Mouse (Mus musculus): Measurements from ENCODE around the gene Hmbs.
"Not testable (repeated sequence)": the region's sequence is repeated elsewhere in the genome, so short reads cannot be mapped to it uniquely, and the experiment has no call there.

Hmbs gene

DNA sequence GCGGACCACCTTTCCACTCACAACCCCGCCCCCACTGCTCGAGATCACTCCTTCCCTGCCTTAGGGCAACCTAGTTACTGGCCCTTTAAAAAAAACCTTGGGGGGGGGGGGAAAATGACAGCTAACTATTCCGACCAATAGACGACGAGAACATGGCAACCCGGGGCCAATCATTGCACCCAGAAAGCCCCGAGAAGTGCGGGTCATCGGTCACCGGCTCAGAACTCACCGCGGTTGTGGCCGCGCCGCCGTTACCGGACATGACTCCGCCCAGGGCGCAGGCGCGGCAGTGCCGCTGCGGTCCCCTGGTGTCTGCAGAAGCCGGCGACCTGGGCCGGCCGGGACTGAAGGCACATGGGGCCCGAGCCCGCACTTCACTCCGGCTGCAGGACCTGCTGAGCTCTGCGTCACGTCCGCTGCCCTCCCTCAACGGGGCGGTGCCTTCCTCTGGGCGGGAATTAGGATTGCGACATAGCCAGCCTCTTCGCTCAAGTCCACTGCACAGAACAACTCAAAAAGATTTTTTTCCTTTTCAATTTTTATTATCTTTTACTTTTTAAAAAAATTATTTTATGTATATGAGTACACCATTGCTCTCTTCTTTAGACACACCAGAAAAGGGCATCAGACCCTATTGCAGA, at the start of gene Hmbs:
TSS of gene Hmbs (minus strand) at position 448 of the 641 bp plus-strand sequence.
- DNase-seq (ENCODE audit: low read depth, low spot score), result peak; percentile 93

DNA sequence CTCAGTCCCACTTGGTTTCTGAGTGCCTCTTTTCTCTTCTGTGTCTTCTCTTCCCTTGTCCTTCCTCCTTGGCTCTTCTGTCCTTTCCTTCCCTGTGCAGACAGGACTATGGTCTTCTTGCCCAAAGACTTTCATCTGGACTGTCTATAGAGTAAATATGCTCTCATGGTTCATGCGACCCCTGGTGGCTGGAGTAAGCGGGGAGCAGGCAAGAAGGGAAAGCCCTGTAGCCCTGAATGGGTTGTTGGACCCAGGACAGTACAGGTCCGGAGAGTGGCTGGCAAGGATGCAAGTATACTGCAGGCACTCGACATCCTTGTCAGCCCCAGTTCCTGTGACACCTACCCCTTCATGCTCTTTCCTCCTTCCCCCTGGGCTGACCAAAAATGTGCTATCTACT, 47.4 kb upstream of the Hmbs start:
- DNase-seq (ENCODE audit: low read depth, low spot score), result peak; percentile 80

DNA sequence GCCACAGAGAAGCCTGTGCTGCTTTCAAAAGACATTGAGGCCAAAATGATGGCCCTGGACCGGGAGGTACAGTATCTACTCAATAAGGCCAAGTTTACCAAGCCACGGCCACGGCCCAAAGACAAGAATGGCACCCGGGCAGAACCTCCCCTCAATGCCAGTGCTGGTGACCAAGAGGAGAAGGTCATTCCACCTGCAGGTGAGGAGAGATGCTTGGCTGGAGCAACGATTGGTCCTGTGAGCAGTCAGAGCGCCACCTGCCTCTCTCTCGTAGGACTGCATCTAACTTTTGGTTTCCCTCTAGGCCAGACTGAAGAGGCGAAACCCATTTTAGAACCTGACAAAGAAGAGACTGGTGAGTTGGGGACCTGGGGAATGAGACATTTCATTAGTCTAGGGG, 45.2 kb upstream of the Hmbs start:
- DNase-seq (ENCODE audit: low read depth, low spot score), result peak; percentile 80

DNA sequence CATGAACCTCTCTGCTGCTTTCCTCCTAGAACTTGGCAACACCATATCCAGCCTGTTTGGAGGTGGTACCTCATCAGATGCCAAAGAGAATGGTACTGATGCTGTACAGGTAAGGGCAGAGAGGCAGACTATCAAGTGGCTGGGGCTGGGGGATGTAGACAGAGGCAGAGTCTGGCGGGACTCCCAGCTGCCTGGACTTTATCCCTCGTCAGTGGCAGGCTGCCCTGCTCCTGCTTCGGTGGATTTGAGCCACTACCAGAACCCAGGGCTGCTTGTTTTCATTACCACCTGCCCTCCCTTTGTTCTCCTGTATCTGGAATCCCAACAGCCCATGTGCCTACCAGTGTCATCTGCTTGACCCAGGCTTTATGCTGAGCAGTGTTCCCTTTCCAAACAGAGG, 43.2 kb upstream of the Hmbs start:
- DNase-seq (ENCODE audit: low read depth, low spot score), result no peak

DNA sequence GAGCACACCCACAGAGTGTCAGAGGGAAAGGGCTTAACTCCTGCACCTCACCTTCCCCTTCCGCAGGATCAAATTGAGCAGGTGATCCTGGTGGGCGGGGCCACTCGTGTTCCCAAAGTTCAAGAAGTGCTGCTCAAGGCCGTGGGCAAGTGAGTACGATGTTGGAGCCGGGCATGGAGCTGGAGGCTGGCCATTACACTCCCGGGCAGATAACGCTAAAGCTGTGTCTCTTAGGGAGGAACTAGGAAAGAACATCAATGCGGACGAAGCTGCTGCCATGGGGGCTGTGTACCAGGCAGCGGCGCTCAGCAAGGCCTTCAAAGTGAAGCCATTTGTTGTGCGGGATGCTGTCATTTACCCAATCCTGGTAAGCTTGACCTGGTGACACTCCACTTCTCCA, 40.6 kb upstream of the Hmbs start:
- DNase-seq (ENCODE audit: low read depth, low spot score), result no peak

DNA sequence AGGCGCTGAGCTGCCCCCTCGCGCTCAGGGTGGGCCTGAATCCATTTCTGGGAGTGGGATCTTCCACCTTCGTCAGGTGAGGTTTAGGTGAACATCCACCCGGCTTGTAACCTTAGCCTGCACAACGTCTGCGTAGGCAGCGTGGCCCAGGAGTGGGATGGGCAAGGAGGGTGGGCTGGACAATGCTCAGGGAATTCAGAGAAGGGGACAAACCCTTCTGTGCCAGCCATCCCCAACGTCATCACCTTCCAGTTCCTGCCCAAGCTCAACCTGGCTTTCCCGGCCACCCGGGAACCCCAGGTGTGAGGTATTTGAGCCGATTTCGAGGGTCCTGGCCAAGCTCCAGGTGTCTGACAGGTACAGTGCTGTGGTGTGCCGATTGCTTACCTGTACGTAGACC, 35.8 kb upstream of the Hmbs start:
- no peak for DNase-seq (ENCODE audit: low read depth, low spot score)

DNA sequence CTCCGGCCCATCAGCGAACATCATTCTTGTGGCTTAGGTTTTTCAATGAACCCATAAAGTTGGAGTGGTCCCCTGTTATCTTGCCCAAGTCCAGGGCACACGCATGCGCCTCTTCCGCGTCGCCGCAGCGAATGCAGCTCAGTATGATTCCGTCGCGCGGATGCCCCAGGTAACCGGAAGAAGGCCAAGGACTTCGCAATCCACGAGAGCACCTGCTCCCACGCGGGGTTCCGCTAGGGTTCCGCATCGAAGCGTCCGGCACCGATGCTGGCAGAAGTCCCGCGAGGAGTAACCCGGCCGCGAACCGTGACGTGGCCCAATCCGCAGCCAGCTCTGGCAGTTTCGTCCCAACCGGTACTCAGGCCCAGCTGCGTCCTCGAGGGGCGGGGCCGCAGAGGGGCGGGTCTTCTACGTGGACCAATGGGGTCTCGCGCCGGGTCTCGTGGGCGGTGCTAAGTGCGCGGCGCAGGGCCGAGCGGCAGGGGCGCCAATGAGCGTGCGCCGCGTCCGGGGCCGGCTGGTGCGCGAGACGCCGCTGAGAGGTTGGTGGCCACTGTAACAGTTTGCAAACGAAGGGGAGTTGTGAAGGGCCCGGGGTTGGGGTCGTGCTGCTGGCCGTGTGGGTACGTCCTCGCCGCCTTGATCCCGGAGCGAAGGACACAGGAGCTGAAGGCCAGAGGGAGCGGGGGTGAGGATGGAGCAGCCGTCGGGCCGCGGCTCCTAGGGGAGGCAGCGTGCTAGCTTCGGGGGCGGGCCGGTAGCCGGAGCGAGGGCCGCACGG, 35.2 kb upstream of the Hmbs start, which contains the start of gene Hyou1:
TSS of gene Hyou1 (plus strand) at position 437 of the 781 bp plus-strand sequence.
- peak; percentile 99 for DNase-seq (ENCODE audit: low read depth, low spot score)

DNA sequence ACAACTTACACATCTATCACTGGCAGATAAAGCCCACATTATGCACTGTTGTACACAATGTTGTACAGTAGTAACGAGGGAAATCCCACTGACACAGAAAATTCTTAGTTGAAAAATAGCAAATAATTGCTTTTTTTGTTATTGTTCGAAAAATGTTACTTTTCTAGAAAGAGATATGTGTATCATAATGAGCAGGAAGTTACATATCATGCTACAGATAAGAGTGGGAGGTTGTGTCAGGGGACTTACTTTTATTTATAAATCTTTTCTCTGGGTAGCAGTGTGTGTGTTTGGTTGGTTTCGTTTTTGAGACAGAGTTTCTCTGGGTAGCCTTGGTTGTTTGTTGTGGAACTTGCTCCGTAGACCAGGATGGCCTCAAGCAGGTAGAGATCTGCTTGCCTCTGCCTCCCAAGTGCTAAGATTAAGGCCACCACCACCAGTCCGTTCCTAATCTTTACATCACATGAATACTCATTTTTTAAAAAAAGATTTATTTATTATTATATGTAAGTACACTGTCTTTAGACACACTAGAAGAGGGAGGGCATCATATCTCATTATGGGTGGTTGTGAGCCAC, 34.2 kb upstream of the Hmbs start:
- peak; percentile 46 for DNase-seq (ENCODE audit: low read depth, low spot score)

DNA sequence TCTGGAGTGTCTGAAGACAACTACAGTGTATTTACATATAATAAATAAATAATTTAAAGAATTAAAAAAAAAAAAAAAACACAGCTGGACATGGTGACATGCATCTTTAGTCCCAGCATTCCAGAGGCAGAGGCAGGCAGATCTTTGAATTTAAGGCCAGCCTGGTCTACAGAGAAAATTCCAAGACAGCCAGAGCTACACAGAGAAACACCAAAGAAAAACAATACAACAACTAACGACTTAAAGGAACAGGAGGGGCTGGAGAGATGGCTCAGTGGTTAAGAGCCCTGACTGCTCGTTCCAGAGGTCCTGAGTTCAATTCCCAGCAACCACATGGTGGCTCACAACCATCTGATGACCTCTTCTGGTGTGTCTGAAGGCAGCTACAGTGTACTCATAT, 33.3 kb upstream of the Hmbs start:
- DNase-seq (ENCODE audit: low read depth, low spot score), result not testable (repeated sequence)

DNA sequence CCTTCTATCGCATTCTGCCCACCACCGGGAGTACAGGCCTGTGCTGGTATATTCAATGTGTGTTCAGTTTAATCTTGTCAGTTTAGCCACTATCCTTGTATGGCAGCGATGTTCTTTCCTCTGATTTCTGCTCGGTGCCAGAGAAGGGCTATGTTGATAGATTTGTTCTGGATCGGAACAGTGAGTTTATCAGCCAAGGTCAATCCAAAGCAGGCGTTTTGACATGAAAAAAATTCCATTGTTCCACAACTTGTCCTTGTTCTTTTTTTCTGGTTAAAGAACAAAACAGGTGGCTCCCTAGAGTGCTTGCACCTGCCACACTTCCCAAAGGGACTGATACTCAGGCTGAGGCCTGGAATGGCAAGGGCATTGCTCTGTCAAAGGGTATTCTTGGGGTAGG, 32.1 kb upstream of the Hmbs start:
- no peak for DNase-seq (ENCODE audit: low read depth, low spot score)

DNA sequence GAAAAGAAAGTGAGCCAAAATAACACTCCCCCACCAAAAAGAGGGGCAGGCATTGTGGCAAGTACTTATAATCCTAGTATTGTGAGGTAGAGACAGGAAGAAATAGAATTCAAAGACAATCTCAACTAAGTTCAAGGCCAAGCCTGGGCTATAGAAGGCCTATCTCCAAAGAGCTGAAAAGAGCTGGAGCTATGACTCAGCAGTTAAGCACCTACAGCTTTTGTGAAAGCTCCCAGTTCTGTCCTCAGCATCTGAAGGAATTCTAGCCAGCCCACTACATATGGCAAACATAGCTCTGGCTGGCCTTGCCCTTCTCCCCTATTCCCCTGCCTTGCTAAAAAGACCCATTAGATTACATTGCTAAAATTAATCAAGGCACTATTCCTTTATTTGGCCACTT, 29.4 kb upstream of the Hmbs start:
- DNase-seq (ENCODE audit: low read depth, low spot score), result no peak

DNA sequence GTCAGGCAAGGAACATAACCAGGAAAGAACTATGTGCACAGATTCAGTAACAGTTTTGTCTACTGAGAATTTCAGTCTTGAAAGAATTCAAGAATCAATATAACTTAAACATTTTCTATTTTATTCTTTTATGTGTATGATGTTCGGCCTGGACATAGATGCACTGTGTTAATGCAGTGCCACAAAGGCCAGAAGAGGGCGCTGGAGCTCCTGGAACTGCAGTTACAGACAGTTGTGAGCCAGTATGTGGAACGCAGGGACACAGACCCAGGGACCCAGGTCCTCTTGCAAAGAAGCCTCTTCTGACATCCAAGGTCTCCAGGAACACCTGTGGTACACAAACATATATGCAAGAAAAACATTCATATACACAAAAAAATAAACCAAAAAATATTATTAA, 20.5 kb upstream of the Hmbs start:
- DNase-seq (ENCODE audit: low read depth, low spot score), result peak; percentile 69

DNA sequence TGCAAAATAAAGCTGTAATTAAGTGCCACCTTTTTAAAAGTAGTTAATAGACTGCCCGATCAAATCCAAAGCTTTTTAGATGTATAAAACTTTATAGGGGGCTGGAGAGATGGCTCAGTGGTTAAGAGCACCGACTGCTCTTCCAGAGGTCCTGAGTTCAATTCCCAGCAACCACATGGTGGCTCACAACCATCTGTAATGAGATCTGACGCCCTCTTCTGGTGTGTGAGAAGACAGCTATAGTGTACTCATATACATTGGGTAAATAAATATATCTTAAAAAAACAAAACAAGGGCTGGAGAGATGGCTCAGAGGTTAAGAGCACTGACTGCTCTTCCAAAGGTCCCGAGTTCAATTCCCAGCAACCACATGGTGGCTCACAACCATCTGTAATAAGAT, 17.9 kb upstream of the Hmbs start:
- DNase-seq (ENCODE audit: low read depth, low spot score), result not testable (repeated sequence)

DNA sequence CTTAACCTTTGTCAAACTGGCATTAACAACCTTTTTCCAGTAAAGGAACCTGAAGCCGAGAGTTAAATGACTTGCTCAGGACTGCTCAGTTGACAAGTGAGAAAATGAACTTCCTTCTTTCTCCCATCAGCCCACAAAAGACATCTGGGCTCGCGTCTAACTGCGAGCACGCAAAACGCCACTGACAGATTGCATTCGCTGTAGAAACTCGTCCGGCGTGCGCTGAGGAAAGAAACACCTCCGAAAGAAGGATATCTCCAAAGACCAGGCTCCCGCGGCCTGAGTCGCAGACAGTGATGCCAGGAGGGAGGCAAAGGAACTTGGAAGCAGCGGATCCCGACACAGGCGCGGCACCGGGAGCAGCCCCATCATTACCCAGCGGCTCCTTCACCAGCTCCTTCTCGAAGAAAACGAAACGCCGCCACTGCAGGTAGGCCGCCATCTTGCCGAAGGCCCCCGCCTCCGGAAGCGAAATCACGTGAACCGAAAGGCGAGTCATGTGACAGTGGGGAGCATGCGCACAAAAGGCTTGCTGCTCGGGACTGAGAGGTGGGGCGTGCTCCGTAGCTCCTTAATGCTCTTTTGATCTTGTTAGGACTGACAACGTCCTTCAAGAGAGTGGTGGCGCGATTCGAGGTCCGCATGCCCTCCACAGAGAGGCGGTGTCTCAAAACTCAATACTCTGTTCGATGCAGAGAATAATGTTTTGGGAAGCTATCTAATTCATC, 17.3 kb upstream of the Hmbs start, which contains the start of gene Vps11:
TSS of gene Vps11 (minus strand) at position 481 of the 728 bp plus-strand sequence.
- peak; percentile 99 for DNase-seq (ENCODE audit: low read depth, low spot score)

DNA sequence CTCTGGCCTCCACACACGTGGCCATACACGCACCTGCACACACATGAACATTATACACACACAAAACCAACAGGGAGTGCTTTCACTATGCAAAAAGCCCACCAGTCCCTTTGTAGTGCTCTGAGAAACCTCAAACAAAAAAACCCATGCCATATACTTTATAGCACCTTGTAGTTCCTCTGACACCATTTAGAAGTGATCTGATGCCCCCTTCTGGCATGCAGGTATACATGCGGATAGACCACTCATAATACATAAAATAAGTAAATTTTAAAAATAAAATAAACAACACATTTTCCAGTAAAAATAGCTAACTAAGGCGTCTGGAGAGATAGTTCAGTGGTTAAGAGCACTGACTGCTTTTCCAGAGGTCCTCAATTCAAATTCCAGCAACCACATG, 13.2 kb upstream of the Hmbs start:
- peak; percentile 75 for DNase-seq (ENCODE audit: low read depth, low spot score)

DNA sequence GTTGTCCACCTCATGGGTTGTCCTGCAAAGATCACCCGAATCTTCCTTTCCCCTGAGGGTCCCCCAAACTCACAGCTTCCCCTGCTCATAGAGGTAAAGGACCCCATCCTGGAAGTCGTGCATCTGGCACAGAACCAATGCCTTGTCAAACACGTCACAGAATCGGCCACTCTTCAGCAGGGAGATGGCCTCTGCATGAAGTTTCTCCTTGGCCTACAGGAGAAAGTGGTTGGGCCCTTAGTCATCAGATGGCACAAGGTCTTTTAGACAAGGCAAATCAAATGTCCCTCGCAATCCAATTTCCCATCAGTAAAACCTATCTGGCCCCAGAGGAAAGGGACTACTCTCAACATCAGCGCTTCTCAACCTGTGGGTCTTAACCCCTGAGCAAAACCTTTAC, 9.1 kb upstream of the Hmbs start:
- DNase-seq (ENCODE audit: low read depth, low spot score), result no peak

DNA sequence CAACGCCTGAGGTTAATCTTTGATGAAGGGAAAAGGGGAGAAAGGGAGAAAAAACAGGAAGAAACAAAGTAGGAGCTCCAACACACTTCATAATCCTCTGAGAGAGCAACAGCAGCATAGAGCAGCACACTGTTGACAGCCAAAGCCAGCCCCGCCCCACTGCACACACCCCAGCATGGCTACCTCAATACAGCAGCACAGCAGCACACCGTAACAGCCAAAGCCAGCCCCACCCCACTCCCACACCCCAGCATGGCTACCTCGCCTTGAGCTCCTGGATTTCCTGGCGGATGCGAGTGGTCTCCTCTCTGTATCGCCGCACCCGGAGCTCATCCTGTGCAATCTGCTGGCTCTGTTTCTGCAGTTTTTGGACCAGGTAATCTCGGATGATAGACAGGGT, 8.3 kb upstream of the Hmbs start:
- DNase-seq (ENCODE audit: low read depth, low spot score), result no peak

DNA sequence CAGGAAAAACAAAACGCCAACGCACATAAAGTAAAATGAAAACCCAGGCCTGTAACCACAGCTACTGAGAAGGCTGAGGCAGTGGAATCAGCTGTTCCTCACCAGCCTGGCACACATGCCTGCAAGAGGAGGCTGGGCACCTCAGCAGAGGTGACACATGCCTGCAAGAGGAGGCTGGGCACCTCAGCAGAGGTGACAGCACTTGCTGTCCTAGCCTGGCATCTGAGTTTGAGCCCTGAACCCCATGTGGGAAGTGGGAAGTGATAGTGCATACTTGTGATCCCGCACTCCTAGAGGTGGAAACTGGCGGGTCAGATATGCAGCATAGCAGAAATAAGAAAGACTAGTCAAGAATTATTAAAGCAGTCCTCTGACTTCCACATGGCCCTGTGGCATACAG, 7.4 kb upstream of the Hmbs start:
- no peak for DNase-seq (ENCODE audit: low read depth, low spot score)

DNA sequence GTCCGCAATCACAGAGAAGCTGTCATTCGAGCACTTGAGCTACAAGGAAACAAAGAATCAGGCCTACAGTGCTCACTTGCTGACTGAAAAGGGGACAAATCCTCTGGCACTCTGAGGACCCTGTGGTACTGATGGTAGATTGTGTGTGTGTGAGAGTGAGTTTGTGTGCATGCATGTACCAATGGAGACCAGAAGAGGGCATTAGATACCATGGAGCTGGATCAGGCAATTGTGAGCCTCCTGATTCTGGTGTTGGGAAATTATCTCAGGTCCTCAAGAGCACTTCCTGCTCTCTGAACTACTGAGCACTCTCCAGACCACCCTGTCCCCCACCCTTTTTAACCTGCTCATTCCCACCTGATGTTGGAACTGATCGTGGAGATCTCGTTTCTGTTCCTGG, 4.5 kb upstream of the Hmbs start:
- no peak for DNase-seq (ENCODE audit: low read depth, low spot score)

DNA sequence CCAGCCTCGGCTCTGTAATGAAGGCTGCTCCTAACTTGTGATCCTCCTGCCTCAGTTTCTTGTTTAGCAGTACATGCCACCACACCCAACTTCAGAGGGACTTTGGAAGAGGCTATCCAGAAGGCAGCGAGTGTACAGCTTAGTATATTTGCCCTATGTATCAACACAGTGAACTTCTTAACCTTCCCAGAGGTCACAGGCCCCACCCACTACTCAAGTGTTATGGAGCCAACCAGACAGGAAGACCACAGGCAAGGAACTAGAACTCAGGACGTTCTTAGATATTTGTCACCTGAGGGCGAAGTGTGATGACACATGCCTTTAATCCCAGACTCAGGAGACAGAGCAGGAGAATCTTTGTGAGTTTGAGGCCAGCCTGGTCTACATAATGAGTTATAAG, 3.6 kb upstream of the Hmbs start:
- no peak for DNase-seq (ENCODE audit: low read depth, low spot score)

DNA sequence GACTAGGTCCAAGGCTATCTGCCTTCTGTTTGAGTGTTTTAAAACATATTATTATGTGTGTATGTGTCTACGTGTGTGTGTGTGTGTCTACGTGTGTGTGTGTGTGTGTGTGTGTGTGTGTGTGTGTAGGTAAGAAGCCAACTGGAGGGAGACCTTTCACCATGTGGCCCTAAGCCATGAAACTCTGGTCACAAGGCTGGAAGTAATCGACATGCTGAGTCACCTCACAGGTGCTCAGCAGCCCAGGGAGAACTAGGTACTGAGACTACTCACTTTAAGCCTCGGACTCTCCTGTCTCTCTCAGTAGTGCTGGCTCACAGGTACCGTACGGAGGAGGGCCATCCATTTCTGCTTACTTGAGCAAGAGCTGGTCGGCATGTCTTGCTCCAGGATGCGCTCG, 3.1 kb upstream of the Hmbs start:
- DNase-seq (ENCODE audit: low read depth, low spot score), result no peak
